In the genomic region with DNA sequence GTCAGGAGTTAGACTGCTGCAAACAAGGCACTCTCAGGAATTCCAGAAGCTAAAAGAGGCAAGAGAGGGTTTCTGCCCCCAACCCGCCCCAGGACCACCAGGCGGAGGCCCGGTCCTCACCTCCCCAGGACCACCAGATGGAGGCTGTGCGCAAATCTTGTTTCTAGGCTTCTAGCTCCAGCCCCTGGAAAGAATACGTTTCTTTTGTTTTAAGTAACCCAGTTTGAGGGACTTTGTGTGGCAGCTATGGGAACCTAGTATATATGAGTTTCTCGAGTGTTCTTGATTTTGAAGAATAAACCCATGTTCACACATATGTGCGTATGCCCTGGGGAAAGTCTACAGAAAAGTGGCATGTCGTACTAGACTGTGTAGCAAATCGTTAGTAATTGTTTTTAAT, we compare ENCODE assay signal across 19 mouse cellular contexts. TPM values are rescaled to one million over a fixed set of nuclear protein-coding genes. Genes with fewer than 3 reads are reported as not detected.
DNase-seq lines count a peak whose midpoint lies in the region; ATAC-seq lines count a peak whose summit lies in the region.
"Had no signal": no experiment of that assay in that cellular context is flagged by ENCODE, and none has a peak within 500 bp of the region (broad histone marks: within the 10 kb centered on the region; RNA-seq: fewer than 3 reads in every experiment).

No protein-coding gene starts in this region.

- no peaks in the 10 kb centered on the region for H3K27me3 ChIP-seq in forebrain, embryonic 11.5 days (ENCODE audit: control insufficient read depth, insufficient read depth, low read length)
- H3K27me3 ChIP-seq in forebrain, embryonic 16.5 days (replicated peaks; ENCODE audit: control insufficient read depth, insufficient read depth, low read length), result no peaks in the 10 kb centered on the region
- H3K27me3 ChIP-seq in kidney, embryonic 15.5 days, result no peaks in the 10 kb centered on the region
- H3K27me3 ChIP-seq in embryonic facial prominence, embryonic 12.5 days, result no peaks in the 10 kb centered on the region
- no peaks in the 10 kb centered on the region for H3K27me3 ChIP-seq in limb, embryonic 13.5 days
- H3K27me3 ChIP-seq: heart, embryonic 12.5 days had no signal

- H3K4me1 ChIP-seq in forebrain, embryonic 11.5 days (replicated peaks; ENCODE audit: control insufficient read depth, insufficient read depth, low read length), result peaks cover 6% of the 10 kb centered on the region; the same call in 1 of the 2 replicates
- H3K4me1 ChIP-seq in forebrain, embryonic 16.5 days (replicated peaks; ENCODE audit: control insufficient read depth, insufficient read depth, low read length), result peaks cover 48% of the 10 kb centered on the region
- peaks cover 13% of the 10 kb centered on the region for H3K4me1 ChIP-seq in kidney, embryonic 15.5 days
- H3K4me1 ChIP-seq in embryonic facial prominence, embryonic 12.5 days, result peaks cover 11% of the 10 kb centered on the region; the same call in 1 of the 2 replicates
- peaks cover 20% of the 10 kb centered on the region for H3K4me1 ChIP-seq in limb, embryonic 13.5 days

- H3K9me3 ChIP-seq in forebrain, embryonic 11.5 days (ENCODE audit: control insufficient read depth, low read length), result no peaks in the 10 kb centered on the region
- H3K9me3 ChIP-seq in forebrain, embryonic 16.5 days (ENCODE audit: control insufficient read depth, low read length), result no peaks in the 10 kb centered on the region
- no peaks in the 10 kb centered on the region for H3K9me3 ChIP-seq in kidney, embryonic 15.5 days (replicated peaks)
- no peaks in the 10 kb centered on the region for H3K9me3 ChIP-seq in embryonic facial prominence, embryonic 12.5 days
- no peaks in the 10 kb centered on the region for H3K9me3 ChIP-seq in limb, embryonic 13.5 days
- H3K9me3 ChIP-seq: heart, embryonic 12.5 days had no signal

- H3K4me3 ChIP-seq in forebrain, embryonic 11.5 days (ENCODE audit: low read depth, low read length), result no peak overlapping the region
- H3K4me3 ChIP-seq in forebrain, embryonic 16.5 days (replicated peaks; ENCODE audit: low read length), result no peak overlapping the region
- no peak overlapping the region for H3K4me3 ChIP-seq in kidney, embryonic 15.5 days (replicated peaks)
- no peak overlapping the region for H3K4me3 ChIP-seq in embryonic facial prominence, embryonic 12.5 days
- H3K4me3 ChIP-seq in limb, embryonic 13.5 days, result no peak overlapping the region
- H3K4me3 ChIP-seq: heart, embryonic 12.5 days had no signal

- H3K36me3 ChIP-seq in forebrain, embryonic 11.5 days (ENCODE audit: control insufficient read depth, insufficient read depth, low read length), result no peaks in the 10 kb centered on the region
- H3K36me3 ChIP-seq in forebrain, embryonic 16.5 days (ENCODE audit: control insufficient read depth, insufficient read depth), result no peaks in the 10 kb centered on the region
- H3K36me3 ChIP-seq in kidney, embryonic 15.5 days, result no peaks in the 10 kb centered on the region
- no peaks in the 10 kb centered on the region for H3K36me3 ChIP-seq in embryonic facial prominence, embryonic 12.5 days
- no peaks in the 10 kb centered on the region for H3K36me3 ChIP-seq in limb, embryonic 13.5 days
- H3K36me3 ChIP-seq: heart, embryonic 12.5 days had no signal

- no peak overlapping the region for H3K9ac ChIP-seq in forebrain, embryonic 11.5 days (ENCODE audit: low read length)
- no peak overlapping the region for H3K9ac ChIP-seq in forebrain, embryonic 16.5 days (replicated peaks; ENCODE audit: low read depth, low read length)
- H3K9ac ChIP-seq in kidney, embryonic 15.5 days, result no peak overlapping the region
- H3K9ac ChIP-seq in embryonic facial prominence, embryonic 12.5 days, result no peak overlapping the region
- no peak overlapping the region for H3K9ac ChIP-seq in limb, embryonic 13.5 days
- H3K9ac ChIP-seq: heart, embryonic 12.5 days; liver, embryonic 14.5 days; lung, embryonic 14.5 days had no signal

- ATAC-seq in forebrain, embryonic 11.5 days (replicated peaks; ENCODE audit: low FRiP score), result no peak
- ATAC-seq in forebrain, embryonic 16.5 days, result no peak
- no peak for ATAC-seq in kidney, embryonic 15.5 days (replicated peaks; ENCODE audit: low FRiP score)
- no peak for ATAC-seq in embryonic facial prominence, embryonic 12.5 days (ENCODE audit: insufficient number of reproducible peaks, insufficient read depth, low FRiP score, low TSS enrichment)
- no peak; the same call in 1 of the 2 replicates for ATAC-seq in limb, embryonic 13.5 days (ENCODE audit: low FRiP score, low read depth)
- ATAC-seq: forebrain, embryonic 14.5 days had no signal

- H3K27ac ChIP-seq in forebrain, embryonic 11.5 days (ENCODE audit: low read depth, low read length), result no peak overlapping the region
- no peak overlapping the region for H3K27ac ChIP-seq in forebrain, embryonic 16.5 days (ENCODE audit: low read length)
- H3K27ac ChIP-seq in kidney, embryonic 15.5 days, result no peak overlapping the region
- peak overlapping the region; percentile 57; the same call in 1 of the 2 replicates for H3K27ac ChIP-seq in embryonic facial prominence, embryonic 12.5 days
- peak overlapping the region; percentile 56; the same call in 1 of the 2 replicates for H3K27ac ChIP-seq in limb, embryonic 13.5 days
- H3K27ac ChIP-seq: liver, embryonic 14.5 days had no signal

- DNase-seq in forebrain, embryonic 11.5 days (ENCODE audit: low spot score), result peak; percentile 47
- DNase-seq in kidney, adult 9 months, result no peak
- DNase-seq in cerebellum, adult 9-11 months, result no peak
- no peak for DNase-seq in adrenal gland, adult (ENCODE audit: inconsistent age in 2 of 2, low spot score in 1 of 2)
- DNase-seq: adrenal gland, postnatal 36 days; cerebellum, adult 9-10 months; heart, postnatal 14 days; left cerebral cortex, postnatal 4 days; right cerebral cortex, postnatal 25 days; spleen, adult 18-20 months; thymus, postnatal 25 days had no signal

- 58% methylated on average over 9 of the region's 9 CpGs for WGBS in forebrain, embryonic 11.5 days
- WGBS in forebrain, embryonic 16.5 days, result 60% methylated on average over 9 of the region's 9 CpGs
- WGBS in kidney, embryonic 15.5 days, result 73% methylated on average over 9 of the region's 9 CpGs
- 66% methylated on average over 9 of the region's 9 CpGs for WGBS in embryonic facial prominence, embryonic 12.5 days
- WGBS in limb, embryonic 13.5 days, result 64% methylated on average over 9 of the region's 9 CpGs

- no peak overlapping the region for H3K4me2 ChIP-seq in forebrain, embryonic 11.5 days (ENCODE audit: low read depth, low read length, severe bottlenecking)
- no peak overlapping the region for H3K4me2 ChIP-seq in forebrain, embryonic 16.5 days (ENCODE audit: low read length)
- peak overlapping the region; percentile 24 for H3K4me2 ChIP-seq in kidney, embryonic 15.5 days
- H3K4me2 ChIP-seq in embryonic facial prominence, embryonic 12.5 days (replicated peaks), result peak overlapping the region; percentile 13; the same call in 1 of the 2 replicates
- H3K4me2 ChIP-seq in limb, embryonic 13.5 days (replicated peaks), result peak overlapping the region; percentile 33
- H3K4me2 ChIP-seq: heart, embryonic 12.5 days; lung, embryonic 14.5 days had no signal

RNA-seq across cellular contexts. Expression of gene Tmem150c, which starts 37.9 kb away (rescaled TPM):
- 2.4 TPM in 2 replicates for polyA plus RNA-seq in forebrain, embryonic 11.5 days (2014; fragmentation: Nextera tagmentation; extraction: Ambion mirVana)
- 31.9 and 33.2 TPM in 2 replicates for polyA plus RNA-seq in forebrain, embryonic 16.5 days (2015; fragmentation: Nextera tagmentation; extraction: Ambion mirVana)
- polyA plus RNA-seq in kidney, embryonic 15.5 days (2015; fragmentation: Nextera tagmentation; extraction: Ambion mirVana), result 18.4 and 21.9 TPM in 2 replicates
- 1.9 and 2.8 TPM in 2 replicates for polyA plus RNA-seq in embryonic facial prominence, embryonic 12.5 days (2016; fragmentation: Nextera tagmentation; extraction: Ambion mirVana)
- polyA plus RNA-seq in limb, embryonic 13.5 days (2015; fragmentation: Nextera tagmentation; extraction: Ambion mirVana), result 6.7 and 7.5 TPM in 2 replicates

Comparison
In these comparisons a context has a peak if more than half of its experiments do, and no peak if none do; other contexts are left out.
1. H3K27ac ChIP-seq: peak in embryonic facial prominence, embryonic 12.5 days (single experiment) and limb, embryonic 13.5 days (single experiment); none in forebrain, embryonic 11.5 days (single experiment), forebrain, embryonic 16.5 days (single experiment) and kidney, embryonic 15.5 days (single experiment).
2. H3K4me2 ChIP-seq: peak in kidney, embryonic 15.5 days (single experiment), embryonic facial prominence, embryonic 12.5 days (single experiment) and limb, embryonic 13.5 days (single experiment); none in forebrain, embryonic 11.5 days (single experiment) and forebrain, embryonic 16.5 days (single experiment).